ENCODE assay signal across 8 mouse cellular contexts in genomic region chr10:80152873-80153260, GRCm38 (mm10). TPM values are rescaled to one million over a fixed set of nuclear protein-coding genes. Genes with fewer than 3 reads are reported as not detected.
DNase-seq lines count a peak whose midpoint lies in the region; ATAC-seq and TF ChIP-seq lines count a peak whose summit lies in the region.

No protein-coding gene starts in this region.

- H3K9me3 ChIP-seq in ES-E14 (ENCODE audit: control insufficient read depth, insufficient read depth, low read depth, low read length): no peaks in the 10 kb centered on the region
- no peaks in the 10 kb centered on the region for H3K9me3 ChIP-seq in forebrain, embryonic 12.5 days
- no peaks in the 10 kb centered on the region for H3K9me3 ChIP-seq in intestine, embryonic 16.5 days (ENCODE audit: control insufficient read depth, low read length)
- H3K9me3 ChIP-seq in lung, embryonic 16.5 days (ENCODE audit: control insufficient read depth, low read length): no peaks in the 10 kb centered on the region
- H3K9me3 ChIP-seq in stomach, postnatal 0 days (ENCODE audit: control insufficient read depth, low read length): no peaks in the 10 kb centered on the region

- DNase-seq in layer of hippocampus, adult 2 months (ENCODE audit: low spot score in 2 of 2): no peak
- DNase-seq in layer of hippocampus, adult 9-10 months (ENCODE audit: low spot score): no peak
- no peak for DNase-seq in ES-E14 (ENCODE audit: low read depth, low spot score)
- peak; percentile 80 for DNase-seq in stomach, postnatal 0 days (ENCODE audit: low spot score)
- DNase-seq in c-Kit-positive CD71-positive TER-119-positive erythroid progenitor cells, embryonic 14.5 days (ENCODE audit: low spot score): no peak

- no peaks in the 10 kb centered on the region for H3K27me3 ChIP-seq in forebrain, embryonic 12.5 days
- H3K27me3 ChIP-seq in intestine, embryonic 16.5 days (replicated peaks; ENCODE audit: control insufficient read depth, insufficient read depth, low read length): no peaks in the 10 kb centered on the region
- no peaks in the 10 kb centered on the region for H3K27me3 ChIP-seq in lung, embryonic 16.5 days (ENCODE audit: control insufficient read depth, insufficient read depth, low read depth, low read length)
- no peaks in the 10 kb centered on the region for H3K27me3 ChIP-seq in stomach, postnatal 0 days (ENCODE audit: control insufficient read depth, insufficient read depth, low read length)

- peak overlapping the region; percentile 99 for H3K4me2 ChIP-seq in forebrain, embryonic 12.5 days
- peak overlapping the region; percentile 83 for H3K4me2 ChIP-seq in intestine, embryonic 16.5 days (ENCODE audit: low read depth, low read length)
- peak overlapping the region; percentile 96 for H3K4me2 ChIP-seq in lung, embryonic 16.5 days (ENCODE audit: low read depth, low read length)
- H3K4me2 ChIP-seq in stomach, postnatal 0 days (replicated peaks; ENCODE audit: low read depth): peak overlapping the region; percentile 92

- WGBS in forebrain, embryonic 12.5 days: 40% methylated on average over 3 of the region's 3 CpGs
- WGBS in intestine, embryonic 16.5 days: 8% methylated on average over 3 of the region's 3 CpGs
- 13% methylated on average over 3 of the region's 3 CpGs for WGBS in lung, embryonic 16.5 days
- 13% methylated on average over 3 of the region's 3 CpGs for WGBS in stomach, postnatal 0 days

- no peak for TF ChIP-seq EP300 in stomach, postnatal 0 days (optimal IDR thresholded peaks at IDR 0.05)

- peak overlapping the region; percentile 94 for H3K4me3 ChIP-seq in layer of hippocampus, adult 2 months
- 0 out of 4 replicates have a peak overlapping the region, but pooled peaks of 1 of the 2 experiments have one; percentile 89 for H3K4me3 ChIP-seq in ES-E14 (ENCODE audit: insufficient read depth in 1 of 2, low read depth in 1 of 2, low read length in 2 of 2, poor library complexity in 1 of 2, severe bottlenecking in 1 of 2)
- peak overlapping the region; percentile 97 for H3K4me3 ChIP-seq in forebrain, embryonic 12.5 days (replicated peaks)
- peak overlapping the region; percentile 96 for H3K4me3 ChIP-seq in intestine, embryonic 16.5 days (ENCODE audit: low read length)
- H3K4me3 ChIP-seq in lung, embryonic 16.5 days (ENCODE audit: low read length): peak overlapping the region; percentile 88
- peak overlapping the region; percentile 93 for H3K4me3 ChIP-seq in stomach, postnatal 0 days (ENCODE audit: low read depth, low read length)

- peak overlapping the region; percentile 97 for H3K27ac ChIP-seq in layer of hippocampus, adult 2 months
- no peak overlapping the region for H3K27ac ChIP-seq in ES-E14 (ENCODE audit: insufficient read depth, low read depth, low read length, poor library complexity, severe bottlenecking)
- H3K27ac ChIP-seq in forebrain, embryonic 12.5 days: peak overlapping the region; percentile 100
- peak overlapping the region; percentile 99 for H3K27ac ChIP-seq in intestine, embryonic 16.5 days (ENCODE audit: low read length)
- peak overlapping the region; percentile 97 for H3K27ac ChIP-seq in lung, embryonic 16.5 days (ENCODE audit: low read length)
- H3K27ac ChIP-seq in stomach, postnatal 0 days (replicated peaks): peak overlapping the region; percentile 99

- no peak for ATAC-seq in forebrain, embryonic 12.5 days (ENCODE audit: low FRiP score)
- no peak for ATAC-seq in intestine, embryonic 16.5 days
- ATAC-seq in lung, embryonic 16.5 days (ENCODE audit: low read depth): no peak
- ATAC-seq in stomach, postnatal 0 days (ENCODE audit: low FRiP score, low TSS enrichment): no peak

- TF ChIP-seq CTCF in layer of hippocampus, adult 2 months (conservative IDR thresholded peaks at IDR 0.05): no peak
- TF ChIP-seq CTCF in stomach, postnatal 0 days (IDR thresholded peaks at IDR 0.05; ENCODE audit: low read depth): no peak

- H3K4me1 ChIP-seq in ES-E14 (ENCODE audit: control insufficient read depth in 2 of 2, insufficient read depth in 2 of 2, low read length in 2 of 2, poor library complexity in 1 of 2): peaks cover 0 to 28% of the 10 kb centered on the region in 2 experiments; a peak in 3 of 4 replicates
- peaks cover 65% of the 10 kb centered on the region for H3K4me1 ChIP-seq in forebrain, embryonic 12.5 days
- H3K4me1 ChIP-seq in intestine, embryonic 16.5 days (ENCODE audit: control insufficient read depth, insufficient read depth, low read length): peaks cover 61% of the 10 kb centered on the region
- peaks cover 64% of the 10 kb centered on the region for H3K4me1 ChIP-seq in lung, embryonic 16.5 days (replicated peaks; ENCODE audit: control insufficient read depth, insufficient read depth, low read length)
- peaks cover 22% of the 10 kb centered on the region for H3K4me1 ChIP-seq in stomach, postnatal 0 days (replicated peaks; ENCODE audit: control insufficient read depth, insufficient read depth)

- in situ Hi-C loops in ES-E14 (cut with MboI; ENCODE audit: low sequenced_read_pairs in 2 of 2, unreplicated experiment in 2 of 2): no loop called here

- 0 out of 2 replicates have a peak overlapping the region, but pooled peaks have one; percentile 36 for H3K9ac ChIP-seq in ES-E14 (ENCODE audit: insufficient read depth, low read depth, low read length, poor library complexity, severe bottlenecking)
- peak overlapping the region; percentile 100 for H3K9ac ChIP-seq in forebrain, embryonic 12.5 days
- peak overlapping the region; percentile 98 for H3K9ac ChIP-seq in intestine, embryonic 16.5 days (ENCODE audit: low read depth, low read length)
- H3K9ac ChIP-seq in lung, embryonic 16.5 days (ENCODE audit: low read length): peak overlapping the region; percentile 98
- H3K9ac ChIP-seq in stomach, postnatal 0 days (ENCODE audit: low read length): peak overlapping the region; percentile 93

- H3K36me3 ChIP-seq in ES-E14 (ENCODE audit: control insufficient read depth, insufficient read depth, low read length, poor library complexity, severe bottlenecking): peaks cover 60% of the 10 kb centered on the region
- H3K36me3 ChIP-seq in forebrain, embryonic 12.5 days (replicated peaks): peaks cover 70% of the 10 kb centered on the region
- H3K36me3 ChIP-seq in intestine, embryonic 16.5 days (ENCODE audit: control insufficient read depth, insufficient read depth, low read length): peaks cover 32% of the 10 kb centered on the region
- peaks cover 48% of the 10 kb centered on the region for H3K36me3 ChIP-seq in lung, embryonic 16.5 days (ENCODE audit: control insufficient read depth, insufficient read depth, low read length)
- peaks cover 36% of the 10 kb centered on the region for H3K36me3 ChIP-seq in stomach, postnatal 0 days (ENCODE audit: control insufficient read depth, insufficient read depth, low read length)

TF ChIP-seq in ES-E14, 5 proteins besides CTCF, POLR2A, EP300 and RAD21:
- TF ChIP-seq ZC3H11A (IDR thresholded peaks at IDR 0.05; ENCODE audit: borderline replicate concordance, low read depth, low read length) (no peak), MAFK (IDR thresholded peaks at IDR 0.05; ENCODE audit: insufficient read depth, low read depth, low read length) (no peak), HCFC1 (IDR thresholded peaks at IDR 0.05; ENCODE audit: borderline replicate concordance, insufficient read depth, low read length) (no peak), ZNF384 (IDR thresholded peaks at IDR 0.05; ENCODE audit: low read depth, low read length) (no peak), CHD2 (IDR thresholded peaks at IDR 0.05; ENCODE audit: low read depth, low read length) (no peak)
TF ChIP-seq in ES-E14: peak in this region for 0.

RNA-seq across cellular contexts. Expression of gene Midn, which starts 4.8 kb away (rescaled TPM):
- 10 to 100 TPM; 53.1 to 54.5 TPM for total RNA-seq in layer of hippocampus, adult 2 months (2021)
- 38.3 and 42.6 TPM in 2 replicates for total RNA-seq in ES-E14 (2012; rRNA removed)
- 45.0 and 50.3 TPM in 2 replicates for polyA plus RNA-seq in forebrain, embryonic 12.5 days (2016; fragmentation: Nextera tagmentation; extraction: Ambion mirVana)
- 8.8 and 10.3 TPM in 2 replicates for polyA plus RNA-seq in intestine, embryonic 16.5 days (2015; fragmentation: Nextera tagmentation; extraction: Ambion mirVana)
- polyA plus RNA-seq in lung, embryonic 16.5 days (2015; fragmentation: Nextera tagmentation; extraction: Ambion mirVana): 11.8 and 12.9 TPM in 2 replicates
- polyA plus RNA-seq in stomach, postnatal 0 days (2015; fragmentation: Nextera tagmentation; extraction: Ambion mirVana): 8.5 and 9.6 TPM in 2 replicates

RNA-seq across cellular contexts. Expression of gene Cbarp, which starts 12.2 kb away (rescaled TPM):
- 100 to 1,000 TPM; 331 to 341 TPM for total RNA-seq in layer of hippocampus, adult 2 months (2021)
- total RNA-seq in ES-E14 (2012; rRNA removed): 20.9 and 41.0 TPM in 2 replicates
- polyA plus RNA-seq in forebrain, embryonic 12.5 days (2016; fragmentation: Nextera tagmentation; extraction: Ambion mirVana): 13.2 and 13.8 TPM in 2 replicates
- 5.1 TPM in 2 replicates for polyA plus RNA-seq in intestine, embryonic 16.5 days (2015; fragmentation: Nextera tagmentation; extraction: Ambion mirVana)
- polyA plus RNA-seq in lung, embryonic 16.5 days (2015; fragmentation: Nextera tagmentation; extraction: Ambion mirVana): 3.9 and 5.6 TPM in 2 replicates
- polyA plus RNA-seq in stomach, postnatal 0 days (2015; fragmentation: Nextera tagmentation; extraction: Ambion mirVana): 4.2 and 4.3 TPM in 2 replicates

RNA-seq across cellular contexts. Expression of gene Cirbp, which starts 12.9 kb away (rescaled TPM):
- total RNA-seq in layer of hippocampus, adult 2 months (2021): 100 to 1,000 TPM in 1 of 2 experiments, 10 to 100 TPM in 1; 88.3 to 103 TPM
- total RNA-seq in ES-E14 (2012; rRNA removed): 69.6 and 105 TPM in 2 replicates
- polyA plus RNA-seq in forebrain, embryonic 12.5 days (2016; fragmentation: Nextera tagmentation; extraction: Ambion mirVana): 224 and 240 TPM in 2 replicates
- 53.2 and 62.6 TPM in 2 replicates for polyA plus RNA-seq in intestine, embryonic 16.5 days (2015; fragmentation: Nextera tagmentation; extraction: Ambion mirVana)
- 73.4 and 83.4 TPM in 2 replicates for polyA plus RNA-seq in lung, embryonic 16.5 days (2015; fragmentation: Nextera tagmentation; extraction: Ambion mirVana)
- 237 and 244 TPM in 2 replicates for polyA plus RNA-seq in stomach, postnatal 0 days (2015; fragmentation: Nextera tagmentation; extraction: Ambion mirVana)

RNA-seq across cellular contexts. Expression of gene Atp5d, which starts 14.4 kb away (rescaled TPM):
- total RNA-seq in layer of hippocampus, adult 2 months (2021): 100 to 1,000 TPM; 332 to 344 TPM
- total RNA-seq in ES-E14 (2012; rRNA removed): 217 and 226 TPM in 2 replicates
- polyA plus RNA-seq in forebrain, embryonic 12.5 days (2016; fragmentation: Nextera tagmentation; extraction: Ambion mirVana): 405 and 428 TPM in 2 replicates
- 846 and 854 TPM in 2 replicates for polyA plus RNA-seq in intestine, embryonic 16.5 days (2015; fragmentation: Nextera tagmentation; extraction: Ambion mirVana)
- polyA plus RNA-seq in lung, embryonic 16.5 days (2015; fragmentation: Nextera tagmentation; extraction: Ambion mirVana): 534 and 552 TPM in 2 replicates
- polyA plus RNA-seq in stomach, postnatal 0 days (2015; fragmentation: Nextera tagmentation; extraction: Ambion mirVana): 679 and 705 TPM in 2 replicates

RNA-seq across cellular contexts. Expression of gene 1600002K03Rik, which starts 19.9 kb away (rescaled TPM):
- 1 to 10 TPM; 7.0 to 7.4 TPM for total RNA-seq in layer of hippocampus, adult 2 months (2021)
- 25.4 and 31.2 TPM in 2 replicates for total RNA-seq in ES-E14 (2012; rRNA removed)
- polyA plus RNA-seq in forebrain, embryonic 12.5 days (2016; fragmentation: Nextera tagmentation; extraction: Ambion mirVana): 11.1 and 11.6 TPM in 2 replicates
- polyA plus RNA-seq in intestine, embryonic 16.5 days (2015; fragmentation: Nextera tagmentation; extraction: Ambion mirVana): 23.6 TPM in 2 replicates
- 12.2 and 13.6 TPM in 2 replicates for polyA plus RNA-seq in lung, embryonic 16.5 days (2015; fragmentation: Nextera tagmentation; extraction: Ambion mirVana)
- 13.9 and 14.1 TPM in 2 replicates for polyA plus RNA-seq in stomach, postnatal 0 days (2015; fragmentation: Nextera tagmentation; extraction: Ambion mirVana)

Comparison
In these comparisons a context has a peak if more than half of its experiments do, and no peak if none do; other contexts are left out.
1. H3K9ac ChIP-seq: peak in every context shown above with its lines; median percentile 100 in forebrain, embryonic 12.5 days; 98 in intestine, embryonic 16.5 days; 98 in lung, embryonic 16.5 days; 93 in stomach, postnatal 0 days; 36 in ES-E14.